In genomic region chr8:128446636-128447035, GRCm38 (mm10) we compare ENCODE assay signal across 29 mouse cellular contexts.
DNase-seq lines count a peak whose midpoint lies in the region; ATAC-seq and TF ChIP-seq lines count a peak whose summit lies in the region.
"Had no signal": no experiment of that assay in that cellular context is flagged by ENCODE, and none has a peak within 500 bp of the region (broad histone marks: within the 10 kb centered on the region; RNA-seq: fewer than 3 reads in every experiment).

No protein-coding gene starts in this region.

- no peak overlapping the region for H3K4me3 ChIP-seq in liver, adult 2 months (ENCODE audit: insufficient read depth, low read depth, low read length)
- H3K4me3 ChIP-seq in lung, embryonic 15.5 days: no peak overlapping the region
- H3K4me3 ChIP-seq: hindbrain, embryonic 10.5 days; hindbrain, embryonic 15.5 days; kidney, embryonic 15.5 days; layer of hippocampus, adult 2 months; left cerebral cortex, adult 2 months; limb, embryonic 12.5 days; megakaryocyte, embryonic 14.5 days; midbrain, embryonic 12.5 days; neural tube, embryonic 13.5 days had no signal

- WGBS in liver, adult 2 months: 42% methylated on average over 3 of the region's 3 CpGs
- WGBS in lung, embryonic 15.5 days: 59% methylated on average over 3 of the region's 3 CpGs

- TF ChIP-seq POLR2A in liver, adult 2 months (IDR thresholded peaks at IDR 0.05; ENCODE audit: extremely low read depth, insufficient read depth, low read length): no peak

- peak overlapping the region; percentile 44; the same call in 1 of the 2 replicates for H3K27ac ChIP-seq in liver, adult 2 months (replicated peaks; ENCODE audit: insufficient read depth, low read depth, low read length)
- peak overlapping the region; percentile 67 for H3K27ac ChIP-seq in lung, embryonic 15.5 days
- H3K27ac ChIP-seq: hindbrain, embryonic 10.5 days; hindbrain, embryonic 15.5 days; layer of hippocampus, adult 2 months; left cerebral cortex, adult 2 months; limb, embryonic 12.5 days; liver, embryonic 14.5 days; midbrain, embryonic 12.5 days; neural tube, embryonic 13.5 days had no signal

- peaks cover under 1% of the 10 kb centered on the region; the same call in 1 of the 2 replicates for H3K79me2 ChIP-seq in liver, adult 2 months (ENCODE audit: control insufficient read depth, insufficient read depth, low read length)

- H3K9me3 ChIP-seq in lung, embryonic 15.5 days: no peaks in the 10 kb centered on the region
- H3K9me3 ChIP-seq: hindbrain, embryonic 10.5 days; hindbrain, embryonic 15.5 days; kidney, embryonic 15.5 days; limb, embryonic 12.5 days; megakaryocyte, embryonic 14.5 days; midbrain, embryonic 12.5 days; neural tube, embryonic 13.5 days had no signal

- no peak overlapping the region for H3K4me2 ChIP-seq in lung, embryonic 15.5 days
- H3K4me2 ChIP-seq: hindbrain, embryonic 15.5 days; kidney, embryonic 15.5 days; limb, embryonic 12.5 days; midbrain, embryonic 12.5 days; neural tube, embryonic 13.5 days had no signal

- peaks cover 7% of the 10 kb centered on the region for H3K4me1 ChIP-seq in liver, adult 2 months (ENCODE audit: control insufficient read depth, insufficient read depth, low read length)
- H3K4me1 ChIP-seq in lung, embryonic 15.5 days: peaks cover 35% of the 10 kb centered on the region

- H3K27me3 ChIP-seq in liver, adult 2 months (ENCODE audit: control insufficient read depth, insufficient read depth, low read length): no peaks in the 10 kb centered on the region
- H3K27me3 ChIP-seq in lung, embryonic 15.5 days: no peaks in the 10 kb centered on the region
- H3K27me3 ChIP-seq: hindbrain, embryonic 15.5 days; kidney, embryonic 15.5 days; limb, embryonic 12.5 days; midbrain, embryonic 12.5 days; neural tube, embryonic 13.5 days; Patski had no signal

- peaks cover 59% of the 10 kb centered on the region for H3K36me3 ChIP-seq in liver, adult 2 months (ENCODE audit: control insufficient read depth, insufficient read depth, low read length)
- H3K36me3 ChIP-seq in lung, embryonic 15.5 days: peaks cover under 1% of the 10 kb centered on the region
- H3K36me3 ChIP-seq: hindbrain, embryonic 10.5 days; hindbrain, embryonic 15.5 days; limb, embryonic 12.5 days; midbrain, embryonic 12.5 days had no signal

- no peak for TF ChIP-seq CTCF in liver, adult 2 months (IDR thresholded peaks at IDR 0.05; ENCODE audit: low read depth, low read length)

- peak; percentile 68 for DNase-seq in liver, adult 2 months (ENCODE audit: extremely low read depth, low read depth, low spot score)
- no peak for DNase-seq in liver
- peak; percentile 12 for DNase-seq in adipocyte (ENCODE audit: low spot score)
- DNase-seq in lung, postnatal 36 days: peak; percentile 77
- no peak for DNase-seq in adrenal gland, postnatal 4 days (ENCODE audit: low spot score in 2 of 2)
- DNase-seq: adrenal gland, postnatal 36 days; cerebellum, adult 8-10 months; cerebellum, postnatal 25 days; gastrocnemius, postnatal 14 days; heart, adult 18-20 months; heart, postnatal 14 days; kidney, adult 11 months; kidney, postnatal 25 days; thymus, postnatal 4 days had no signal

- 0 out of 2 replicates have a peak overlapping the region, but pooled peaks have one; percentile 43 for H3K9ac ChIP-seq in liver, adult 2 months (ENCODE audit: low read depth, low read length)
- H3K9ac ChIP-seq in lung, embryonic 15.5 days: no peak overlapping the region
- H3K9ac ChIP-seq: hindbrain, embryonic 15.5 days; kidney, embryonic 15.5 days; limb, embryonic 12.5 days; liver, embryonic 14.5 days; midbrain, embryonic 12.5 days; neural tube, embryonic 13.5 days had no signal

- peak; percentile 29; the same call in 1 of the 2 replicates for ATAC-seq in lung, embryonic 15.5 days (ENCODE audit: borderline replicate concordance, extremely low read depth, low FRiP score, low TSS enrichment)
- no peak for ATAC-seq in activated CD4-positive, CD25-positive, alpha-beta regulatory T cell, adult 4 months
- ATAC-seq: forebrain, embryonic 14.5 days; inflammation-experienced regulatory T-cells, adult 6 months had no signal

Comparison
In these comparisons a context has a peak if more than half of its experiments do, and no peak if none do; other contexts are left out.
1. DNase-seq: peak in liver, adult 2 months (single experiment), adipocyte (single experiment) and lung, postnatal 36 days (single experiment); none in liver (single experiment) and adrenal gland, postnatal 4 days (0 of 2).